In the genomic region with DNA sequence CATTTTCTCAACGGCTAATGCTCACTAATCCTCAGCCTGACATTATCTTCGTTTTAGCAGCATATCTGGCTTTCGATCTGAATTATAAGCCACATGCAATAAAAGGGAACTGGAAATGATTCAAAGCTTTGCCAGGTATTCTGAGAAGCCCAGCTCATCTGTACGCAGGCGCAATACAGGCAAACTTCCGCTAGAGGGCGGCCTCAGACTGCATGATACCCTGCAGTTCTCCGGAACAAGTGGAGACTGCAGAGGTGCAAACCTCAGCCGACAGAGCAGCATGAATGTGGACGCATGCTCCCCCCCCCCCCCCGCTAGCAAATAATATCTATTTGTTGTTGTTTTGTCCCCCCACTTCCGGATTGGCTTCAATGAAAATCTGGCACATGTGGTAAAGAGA, we compare ENCODE assay signal across 8 mouse cellular contexts.
DNase-seq lines count a peak whose midpoint lies in the region; ATAC-seq and TF ChIP-seq lines count a peak whose summit lies in the region.

No protein-coding gene starts in this region.

- 0 out of 2 replicates have a peak, but pooled peaks cover 2% of the 10 kb centered on the region for H3K27me3 ChIP-seq in ES-Bruce4 (ENCODE audit: control insufficient read depth, insufficient read depth, low read length, poor library complexity, severe bottlenecking)
- peaks cover 30% of the 10 kb centered on the region; the same call in 1 of the 2 replicates for H3K27me3 ChIP-seq in forebrain, embryonic 12.5 days
- H3K27me3 ChIP-seq in heart, embryonic 16.5 days (ENCODE audit: control insufficient read depth, insufficient read depth, low read length) = no peaks in the 10 kb centered on the region
- no peaks in the 10 kb centered on the region for H3K27me3 ChIP-seq in liver, embryonic 14.5 days (ENCODE audit: control insufficient read depth, insufficient read depth, low read length)
- H3K27me3 ChIP-seq in neural tube, embryonic 12.5 days (replicated peaks) = no peaks in the 10 kb centered on the region
- no peaks in the 10 kb centered on the region for H3K27me3 ChIP-seq in stomach, postnatal 0 days (ENCODE audit: control insufficient read depth, insufficient read depth, low read length)

- ATAC-seq in forebrain, embryonic 12.5 days (ENCODE audit: low FRiP score) = peak; percentile 86
- ATAC-seq in heart, embryonic 16.5 days (replicated peaks; ENCODE audit: extremely low read depth, insufficient read depth, low FRiP score) = peak; percentile 68; the same call in 1 of the 2 replicates
- no peak for ATAC-seq in liver, embryonic 14.5 days (ENCODE audit: insufficient read depth)
- ATAC-seq in neural tube, embryonic 12.5 days (ENCODE audit: low FRiP score, low read depth) = peak; percentile 77
- ATAC-seq in stomach, postnatal 0 days (ENCODE audit: low FRiP score, low TSS enrichment) = peak; percentile 80

- H3K4me3 ChIP-seq in ES-Bruce4 (ENCODE audit: low read depth, low read length) = no peak overlapping the region
- H3K4me3 ChIP-seq in forebrain, embryonic 12.5 days (replicated peaks) = peak overlapping the region; percentile 24
- H3K4me3 ChIP-seq in heart, embryonic 16.5 days (ENCODE audit: low read length) = peak overlapping the region; percentile 29
- no peak overlapping the region for H3K4me3 ChIP-seq in liver, embryonic 14.5 days (ENCODE audit: insufficient read depth in 1 of 2, low read depth in 2 of 2, low read length in 2 of 2)
- H3K4me3 ChIP-seq in neural tube, embryonic 12.5 days = no peak overlapping the region
- 0 out of 2 replicates have a peak overlapping the region, but pooled peaks have one; percentile 6 for H3K4me3 ChIP-seq in stomach, postnatal 0 days (ENCODE audit: low read depth, low read length)

- H3K36me3 ChIP-seq in ES-Bruce4 (ENCODE audit: control insufficient read depth, insufficient read depth, low read length, poor library complexity, severe bottlenecking) = no peaks in the 10 kb centered on the region
- no peaks in the 10 kb centered on the region for H3K36me3 ChIP-seq in forebrain, embryonic 12.5 days (replicated peaks)
- H3K36me3 ChIP-seq in heart, embryonic 16.5 days (ENCODE audit: control insufficient read depth, insufficient read depth) = no peaks in the 10 kb centered on the region
- no peaks in the 10 kb centered on the region for H3K36me3 ChIP-seq in liver, embryonic 14.5 days (replicated peaks; ENCODE audit: control insufficient read depth, insufficient read depth, low read depth)
- no peaks in the 10 kb centered on the region for H3K36me3 ChIP-seq in neural tube, embryonic 12.5 days
- H3K36me3 ChIP-seq in stomach, postnatal 0 days (ENCODE audit: control insufficient read depth, insufficient read depth, low read length) = no peaks in the 10 kb centered on the region

- H3K9ac ChIP-seq in ES-Bruce4 (ENCODE audit: low read depth, poor library complexity, severe bottlenecking) = no peak overlapping the region
- 0 out of 2 replicates have a peak overlapping the region, but pooled peaks have one; percentile 17 for H3K9ac ChIP-seq in forebrain, embryonic 12.5 days
- H3K9ac ChIP-seq in heart, embryonic 16.5 days (ENCODE audit: low read length) = no peak overlapping the region
- no peak overlapping the region for H3K9ac ChIP-seq in liver, embryonic 14.5 days (replicated peaks)
- no peak overlapping the region for H3K9ac ChIP-seq in neural tube, embryonic 12.5 days
- no peak overlapping the region for H3K9ac ChIP-seq in stomach, postnatal 0 days (ENCODE audit: low read length)

- H3K9me3 ChIP-seq in ES-Bruce4 (replicated peaks; ENCODE audit: control insufficient read depth, insufficient read depth, low read length, poor library complexity, severe bottlenecking) = no peaks in the 10 kb centered on the region
- no peaks in the 10 kb centered on the region for H3K9me3 ChIP-seq in forebrain, embryonic 12.5 days
- no peaks in the 10 kb centered on the region for H3K9me3 ChIP-seq in heart, embryonic 16.5 days (replicated peaks; ENCODE audit: control insufficient read depth, low read length)
- H3K9me3 ChIP-seq in liver, embryonic 14.5 days (ENCODE audit: control insufficient read depth, low read length) = no peaks in the 10 kb centered on the region
- H3K9me3 ChIP-seq in neural tube, embryonic 12.5 days = no peaks in the 10 kb centered on the region
- H3K9me3 ChIP-seq in stomach, postnatal 0 days (ENCODE audit: control insufficient read depth, low read length) = no peaks in the 10 kb centered on the region

- no peak overlapping the region for H3K27ac ChIP-seq in ES-Bruce4 (ENCODE audit: insufficient read depth, low read length)
- H3K27ac ChIP-seq in forebrain, embryonic 12.5 days = no peak overlapping the region
- H3K27ac ChIP-seq in heart, embryonic 16.5 days (ENCODE audit: low read length) = no peak overlapping the region
- H3K27ac ChIP-seq in liver, embryonic 14.5 days = no peak overlapping the region
- no peak overlapping the region for H3K27ac ChIP-seq in neural tube, embryonic 12.5 days
- H3K27ac ChIP-seq in stomach, postnatal 0 days (replicated peaks) = no peak overlapping the region

- peak; percentile 58 for DNase-seq in c-Kit-positive CD71-positive TER-119-positive erythroid progenitor cells, embryonic 14.5 days (ENCODE audit: low spot score)
- peak; percentile 79 to 90 for DNase-seq in kidney, postnatal 36 days
- DNase-seq in liver, embryonic 14.5 days (ENCODE audit: low read depth in 3 of 3, low spot score in 3 of 3) = peak; percentile 37 to 45 (median 40)
- DNase-seq in stomach, postnatal 0 days (ENCODE audit: low spot score) = peak; percentile 88

- H3K4me1 ChIP-seq in ES-Bruce4 (ENCODE audit: control insufficient read depth, insufficient read depth, low read length) = no peaks in the 10 kb centered on the region
- peaks cover 9% of the 10 kb centered on the region for H3K4me1 ChIP-seq in forebrain, embryonic 12.5 days
- H3K4me1 ChIP-seq in heart, embryonic 16.5 days (ENCODE audit: control insufficient read depth, insufficient read depth, low read length) = no peaks in the 10 kb centered on the region
- H3K4me1 ChIP-seq in liver, embryonic 14.5 days (replicated peaks; ENCODE audit: control insufficient read depth in 2 of 2, insufficient read depth in 2 of 2, low read length in 1 of 2) = no peaks in the 10 kb centered on the region
- no peaks in the 10 kb centered on the region for H3K4me1 ChIP-seq in neural tube, embryonic 12.5 days
- H3K4me1 ChIP-seq in stomach, postnatal 0 days (replicated peaks; ENCODE audit: control insufficient read depth, insufficient read depth) = no peaks in the 10 kb centered on the region

- no peak for TF ChIP-seq POLR2A in ES-Bruce4 (IDR thresholded peaks at IDR 0.05; ENCODE audit: insufficient read depth, low read length)

- peak overlapping the region; percentile 51 for H3K4me2 ChIP-seq in forebrain, embryonic 12.5 days
- H3K4me2 ChIP-seq in heart, embryonic 16.5 days (ENCODE audit: low read depth, low read length) = peak overlapping the region; percentile 54
- H3K4me2 ChIP-seq in liver, embryonic 14.5 days (ENCODE audit: low read depth) = no peak overlapping the region
- peak overlapping the region; percentile 41 for H3K4me2 ChIP-seq in neural tube, embryonic 12.5 days (replicated peaks)
- H3K4me2 ChIP-seq in stomach, postnatal 0 days (replicated peaks; ENCODE audit: low read depth) = peak overlapping the region; percentile 38

- 4% methylated on average over 12 of the region's 12 CpGs for WGBS in forebrain, embryonic 12.5 days
- 2% methylated on average over 12 of the region's 12 CpGs for WGBS in heart, embryonic 16.5 days
- WGBS in liver, embryonic 14.5 days (ENCODE audit: insufficient replicate concordance) = 3% methylated on average over 12 of the region's 12 CpGs
- 3% methylated on average over 12 of the region's 12 CpGs for WGBS in neural tube, embryonic 12.5 days
- WGBS in stomach, postnatal 0 days = 3% methylated on average over 12 of the region's 12 CpGs

- TF ChIP-seq CTCF in ES-Bruce4 (IDR thresholded peaks at IDR 0.05; ENCODE audit: low read depth, low read length) = peak; percentile 90
- TF ChIP-seq CTCF in liver, embryonic 14.5 days (IDR thresholded peaks at IDR 0.05; ENCODE audit: low read depth) = peak; percentile 92
- TF ChIP-seq CTCF in stomach, postnatal 0 days (IDR thresholded peaks at IDR 0.05; ENCODE audit: low read depth) = peak; percentile 95

- TF ChIP-seq EP300 in ES-Bruce4 (IDR thresholded peaks at IDR 0.05; ENCODE audit: insufficient read depth, low read depth, low read length) = no peak
- TF ChIP-seq EP300 in liver, embryonic 14.5 days (IDR thresholded peaks at IDR 0.05; ENCODE audit: low read depth) = no peak
- TF ChIP-seq EP300 in stomach, postnatal 0 days (optimal IDR thresholded peaks at IDR 0.05) = no peak

Comparison
In these comparisons a context has a peak if more than half of its experiments do, and no peak if none do; other contexts are left out.
1. H3K4me3 ChIP-seq: peak in forebrain, embryonic 12.5 days (single experiment), heart, embryonic 16.5 days (single experiment) and stomach, postnatal 0 days (single experiment); none in ES-Bruce4 (single experiment), liver, embryonic 14.5 days (0 of 2) and neural tube, embryonic 12.5 days (single experiment).
2. Peak in every context shown above with its lines, with median percentiles within 50 percentile points of each other: CTCF ChIP-seq and DNase-seq.